Mouse (Mus musculus) megakaryocyte, embryonic 14.5 days (primary cell): ENCODE measurements at regions not wholly inside any gene's neighbourhood (a gene's known extent, or its start where the extent isn't known, plus 50 kb on each side); places are given as distances from the start of the nearest gene placed in this dataset.
A peak's percentile ranks its signal among the peaks of the same experiment; 100 is the strongest.

Source experiments
- H3K27me3 ChIP-seq: replicated peaks from 2 replicates; pipeline ENCODE3; 2012; ENCODE audit warnings: inconsistent platforms
- H3K36me3 ChIP-seq: replicated peaks from 2 replicates; pipeline ENCODE3; 2012; ENCODE audit warnings: low read length, inconsistent platforms, mixed read lengths
- H3K4me1 ChIP-seq: 2 replicates; pipeline ENCODE4 v1.6.1; 2012; ENCODE audit warnings: inconsistent platforms
- H3K4me3 ChIP-seq: replicated peaks from 2 replicates; pipeline ENCODE3; 2012; ENCODE audit warnings: moderate library complexity, mild to moderate bottlenecking, inconsistent platforms
- H3K9me3 ChIP-seq: 2 replicates; pipeline ENCODE4 v1.6.1; 2012; ENCODE audit warnings: inconsistent platforms
- FLI1 ChIP-seq: IDR thresholded peaks from 2 replicates; pipeline ENCODE4 v1.6.1; 2012; ENCODE audit warnings: low read length, inconsistent platforms, mixed read lengths
- GATA1 ChIP-seq: IDR thresholded peaks from 3 replicates; pipeline ENCODE4 v1.6.1; 2012; ENCODE audit warnings: mixed read lengths, low read length, inconsistent platforms, borderline replicate concordance

DNA sequence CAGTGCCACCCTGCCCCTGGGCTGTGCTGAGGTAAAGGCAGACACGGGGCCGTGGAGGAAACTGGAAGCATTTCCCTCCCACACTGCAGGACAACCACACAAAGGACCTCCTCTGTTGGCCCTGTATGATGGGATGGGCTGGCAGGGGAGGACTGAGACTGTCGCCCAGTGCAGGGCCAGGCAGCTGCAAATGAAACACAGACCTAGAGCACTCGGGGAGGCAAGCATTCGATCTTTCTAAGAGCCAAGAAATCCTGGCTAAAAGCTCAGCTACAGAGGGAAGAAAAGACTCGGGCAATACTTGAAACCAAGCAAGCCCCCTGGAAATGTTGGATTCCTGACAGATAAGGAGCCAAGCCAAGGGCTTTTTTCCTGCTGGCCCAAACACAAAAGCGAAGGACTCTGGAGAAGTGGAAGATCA, 82.5 kb upstream of the Sertad2 start:
- Histone ChIP-seq H3K4me1 (peaks cover 24% of the 10 kb centered on the region), H3K27me3 (peaks cover 56% of the 10 kb centered on the region), H3K9me3 (peaks cover 7% of the 10 kb centered on the region; the same call in 1 of the 2 replicates), H3K36me3 (no peaks in the 10 kb centered on the region), H3K4me3 (no peak overlapping the region)
- no peak for TF ChIP-seq GATA1
- TF ChIP-seq FLI1 = no peak

DNA sequence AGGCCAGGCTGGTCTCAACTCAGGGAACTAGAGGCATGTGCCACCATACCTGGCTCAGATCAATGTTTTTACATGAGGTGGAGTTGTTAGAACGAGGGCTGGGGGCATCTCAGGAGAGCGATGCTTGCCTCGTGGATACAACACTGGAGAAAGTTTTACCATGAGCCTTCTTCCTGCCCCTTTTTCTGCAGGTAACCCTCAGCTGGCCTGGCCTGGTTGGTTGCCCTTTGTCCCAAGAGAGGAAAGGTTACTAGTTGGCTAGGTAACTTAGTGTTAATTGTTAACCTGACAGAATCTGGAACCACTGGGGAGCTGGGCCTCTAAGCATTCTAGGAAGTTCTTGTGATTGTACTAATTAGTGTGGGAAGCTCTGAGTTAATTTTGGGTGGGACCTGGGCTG, 81.0 kb upstream of the Sertad2 start:
- Histone ChIP-seq H3K4me1 (peaks cover 27% of the 10 kb centered on the region), H3K27me3 (peaks cover 45% of the 10 kb centered on the region), H3K4me3 (no peak overlapping the region), H3K9me3 (peaks cover 7% of the 10 kb centered on the region; the same call in 1 of the 2 replicates), H3K36me3 (no peaks in the 10 kb centered on the region)
- TF ChIP-seq FLI1 (no peak), GATA1 (no peak)

DNA sequence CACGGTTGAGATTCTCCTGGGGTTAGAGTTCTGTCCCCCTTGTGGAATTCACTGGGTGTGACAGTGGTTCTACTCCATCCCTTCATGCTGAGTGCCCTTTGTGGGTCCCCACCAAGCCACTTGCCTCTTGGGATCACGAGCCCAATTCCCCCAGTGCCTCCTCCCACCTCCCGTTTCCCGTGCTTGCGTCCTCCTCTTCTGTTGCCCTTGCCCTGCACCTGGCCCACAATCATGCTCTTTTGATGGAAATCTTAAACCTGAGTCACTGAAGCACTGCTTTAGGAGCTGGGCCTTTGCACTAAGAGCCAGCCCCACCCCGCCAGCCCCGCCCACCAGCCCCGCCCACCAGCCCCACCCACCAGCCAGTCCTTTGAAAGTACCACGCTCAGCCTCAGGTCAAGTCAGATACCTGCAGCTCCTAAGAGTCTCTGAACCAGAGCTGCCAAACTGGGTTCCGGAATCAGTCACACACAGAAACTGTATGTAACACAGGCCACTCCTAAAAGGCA, 79.8 kb upstream of the Sertad2 start:
- no peak for TF ChIP-seq FLI1
- no peak for TF ChIP-seq GATA1
- H3K36me3 ChIP-seq = no peaks in the 10 kb centered on the region
- peaks cover 7% of the 10 kb centered on the region; the same call in 1 of the 2 replicates for H3K9me3 ChIP-seq
- peaks cover 38% of the 10 kb centered on the region for H3K27me3 ChIP-seq
- H3K4me1 ChIP-seq = peaks cover 34% of the 10 kb centered on the region
- no peak overlapping the region for H3K4me3 ChIP-seq

DNA sequence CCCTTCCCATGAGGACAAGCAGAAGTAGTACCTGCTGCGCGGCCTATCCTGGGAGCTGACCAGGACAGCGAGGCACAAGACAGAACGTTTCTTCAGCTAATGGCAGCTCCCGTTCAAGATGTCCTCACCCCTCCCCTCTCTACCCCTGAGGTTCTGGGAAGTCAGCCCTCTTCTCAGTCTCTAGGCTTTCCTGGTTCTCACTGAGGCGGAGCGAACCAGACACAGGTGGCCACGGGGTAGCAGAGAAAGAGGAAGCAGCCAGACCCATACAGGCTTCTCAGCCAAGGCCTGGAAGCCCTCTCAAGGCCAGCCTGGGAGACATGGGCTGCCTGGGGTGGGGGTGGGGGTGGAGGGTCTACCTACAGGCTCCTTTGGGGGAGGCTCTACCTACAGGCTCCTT, 78.5 kb upstream of the Sertad2 start:
- Histone ChIP-seq H3K4me3 (no peak overlapping the region), H3K9me3 (peaks cover 2% of the 10 kb centered on the region; the same call in 1 of the 2 replicates), H3K4me1 (peaks cover 42% of the 10 kb centered on the region), H3K27me3 (peaks cover 30% of the 10 kb centered on the region), H3K36me3 (no peaks in the 10 kb centered on the region)
- TF ChIP-seq GATA1 = no peak
- TF ChIP-seq FLI1 = no peak

- TF ChIP-seq GATA1 (no peak), FLI1 (no peak)
- Histone ChIP-seq H3K4me1 (peaks cover 47% of the 10 kb centered on the region), H3K27me3 (peaks cover 20% of the 10 kb centered on the region), H3K4me3 (no peak overlapping the region), H3K36me3 (no peaks in the 10 kb centered on the region), H3K9me3 (no peaks in the 10 kb centered on the region)
Measured at GRCm38 (mm10) chr11:20466591-20466990, 76.5 kb upstream of the Sertad2 start.

- Histone ChIP-seq H3K9me3 (no peaks in the 10 kb centered on the region), H3K36me3 (no peaks in the 10 kb centered on the region), H3K4me1 (peaks cover 49% of the 10 kb centered on the region), H3K4me3 (peak overlapping the region; percentile 71), H3K27me3 (peaks cover 14% of the 10 kb centered on the region)
- TF ChIP-seq GATA1 (no peak), FLI1 (no peak)
Measured at GRCm38 (mm10) chr11:20468319-20469018, 74.6 kb upstream of the Sertad2 start.

- Histone ChIP-seq H3K4me3 (no peak overlapping the region), H3K9me3 (no peaks in the 10 kb centered on the region), H3K4me1 (peaks cover 48% of the 10 kb centered on the region), H3K36me3 (no peaks in the 10 kb centered on the region), H3K27me3 (peaks cover 8% of the 10 kb centered on the region)
- no peak for TF ChIP-seq FLI1
- no peak for TF ChIP-seq GATA1
Measured at GRCm38 (mm10) chr11:20469368-20469767, 73.7 kb upstream of the Sertad2 start.

GRCm38 (mm10) chr11:20470396-20470795, 72.7 kb upstream of the Sertad2 start:
- Histone ChIP-seq H3K36me3 (no peaks in the 10 kb centered on the region), H3K4me3 (no peak overlapping the region), H3K9me3 (no peaks in the 10 kb centered on the region), H3K4me1 (peaks cover 49% of the 10 kb centered on the region), H3K27me3 (peaks cover 5% of the 10 kb centered on the region)
- no peak for TF ChIP-seq FLI1

- peaks cover 60% of the 10 kb centered on the region for H3K4me1 ChIP-seq
Measured at GRCm38 (mm10) chr11:20472336-20472735, 70.7 kb upstream of the Sertad2 start.

DNA sequence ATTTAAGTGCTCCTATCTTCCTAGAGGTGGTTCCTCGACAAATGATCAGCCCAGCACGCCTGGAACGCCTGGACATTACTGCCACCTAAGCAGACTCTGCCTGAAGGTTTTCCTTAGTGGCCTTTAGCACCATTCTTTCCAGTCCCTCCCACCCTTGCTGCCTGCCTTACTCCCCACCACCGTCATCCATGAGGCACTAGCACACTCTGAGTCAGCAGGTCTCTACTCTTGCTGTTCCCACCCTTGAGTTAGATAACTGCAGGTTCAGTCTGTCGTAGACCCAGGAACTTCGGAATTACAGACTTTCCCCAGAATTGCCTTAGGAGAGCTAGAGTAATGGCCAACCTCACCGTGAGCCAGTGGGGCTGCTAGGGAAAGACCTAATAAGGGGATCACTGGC, 67.4 kb upstream of the Sertad2 start:
- no peak for TF ChIP-seq FLI1
- TF ChIP-seq GATA1 = no peak
- Histone ChIP-seq H3K36me3 (peaks cover 6% of the 10 kb centered on the region), H3K4me3 (no peak overlapping the region), H3K27me3 (peaks cover 2% of the 10 kb centered on the region), H3K9me3 (peaks cover 9% of the 10 kb centered on the region; the same call in 1 of the 2 replicates), H3K4me1 (peaks cover 37% of the 10 kb centered on the region)

More at GRCm38 (mm10) chr11:20472336-20472735, 70.7 kb upstream of the Sertad2 start:
- Histone ChIP-seq H3K9me3 (no peaks in the 10 kb centered on the region), H3K4me3 (no peak overlapping the region), H3K36me3 (no peaks in the 10 kb centered on the region), H3K27me3 (peaks cover 2% of the 10 kb centered on the region)
- TF ChIP-seq FLI1 = no peak
- no peak for TF ChIP-seq GATA1
